Mouse (Mus musculus) heart, postnatal 0 days (tissue): ENCODE measurements around the gene Fam102a.

Source experiments
- CTCF ChIP-seq: IDR thresholded peaks from 2 replicates; pipeline ENCODE4 v1.5.1; 2016; ENCODE audit warnings: antibody characterized with exemption, control low read depth, low read depth
- EP300 ChIP-seq: IDR thresholded peaks from 2 replicates; pipeline ENCODE4 v1.6.1; 2016; ENCODE audit warnings: antibody characterized with exemption, low read depth

DNA sequence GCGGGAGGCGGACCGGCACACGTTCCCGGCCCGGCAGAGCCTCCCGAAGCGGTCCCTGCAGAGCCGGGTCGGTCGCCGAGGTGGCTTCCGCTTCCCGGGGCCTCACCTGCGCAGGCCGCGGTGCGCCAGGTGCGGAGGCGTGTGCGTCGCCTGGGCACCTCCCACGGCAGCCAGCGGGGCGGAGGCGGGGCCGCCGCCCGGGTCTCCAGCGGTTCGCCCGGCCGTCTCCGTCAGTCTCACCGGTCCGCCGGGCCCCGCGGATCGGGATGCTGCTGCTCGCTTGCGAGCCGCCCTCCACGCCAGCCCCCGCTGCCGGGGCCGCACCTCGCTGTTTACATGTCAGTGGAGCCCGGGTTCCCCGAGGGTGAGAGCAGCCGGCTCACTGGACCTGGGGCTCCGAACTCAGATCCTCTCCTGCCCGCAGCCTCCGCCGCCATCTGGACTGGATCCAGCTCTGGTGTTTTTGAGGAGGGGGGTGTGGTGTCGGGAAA is 414 bp downstream of the Fam102a start:
- TF ChIP-seq CTCF (no peak), EP300 (no peak)
